Mouse (Mus musculus): Measurements from ENCODE around the gene Prl2c2. TPM values are rescaled to one million over a fixed set of nuclear protein-coding genes. Genes with fewer than 3 reads are reported as not detected.
"Not testable (repeated sequence)": the region's sequence is repeated elsewhere in the genome, so short reads cannot be mapped to it uniquely, and the experiment has no call there.

Prl2c2 gene
- not detected in 2 replicates for polyA plus RNA-seq (2011; ENCODE audit: insufficient read depth, insufficient read length, low replicate concordance, missing spikeins)

DNA sequence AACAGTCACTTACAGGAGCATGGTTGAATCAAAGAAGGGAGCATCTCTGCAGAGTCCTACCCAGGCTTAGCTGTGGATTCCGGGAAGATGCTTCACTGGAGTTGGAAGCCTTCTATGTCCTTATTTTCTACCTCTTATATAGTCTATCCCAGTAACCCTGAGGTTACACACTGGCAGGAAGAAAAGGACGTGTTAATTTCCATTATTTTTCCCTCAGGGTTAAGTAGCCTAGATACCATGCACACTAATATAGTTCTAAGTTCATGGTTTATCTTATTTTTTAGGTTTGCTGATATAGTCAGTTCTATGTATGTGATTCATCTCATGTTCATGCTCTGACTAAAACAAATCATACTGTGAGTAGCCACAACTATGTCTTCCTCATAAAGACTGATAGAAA, at the start of gene Prl2c2:
Prl2c2 (minus strand) TSS at position 101 of the 400 bp plus-strand sequence.
- not testable (repeated sequence) for H3K27ac ChIP-seq (ENCODE audit: control insufficient read depth, insufficient read depth, low read depth, low read length, poor library complexity); H3K4me1 ChIP-seq (ENCODE audit: control insufficient read depth, insufficient read depth, low read length); H3K4me3 ChIP-seq (replicated peaks; ENCODE audit: control insufficient read depth, low read depth, low read length)
- WGBS, result 60% methylated on average over 2 of the region's 2 CpGs

DNA sequence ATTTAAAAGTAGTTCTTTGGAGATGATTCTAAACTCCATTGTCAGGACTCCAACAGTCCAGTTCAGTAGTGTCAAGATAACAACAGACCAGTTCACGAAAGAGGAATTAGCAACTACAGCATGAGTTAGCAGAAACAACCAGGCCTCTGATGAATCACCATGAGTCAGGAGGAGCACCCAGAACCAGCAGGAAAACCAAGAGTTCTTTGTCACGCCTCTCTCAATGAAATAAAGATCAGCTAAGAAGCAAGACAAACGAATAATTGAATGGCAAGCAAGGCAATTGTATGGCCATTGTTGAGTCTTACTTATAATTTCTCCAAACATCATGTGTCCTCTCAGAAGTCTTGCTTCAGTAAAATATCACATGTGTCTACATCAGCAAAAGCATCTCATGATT, 20.7 kb upstream of the Prl2c2 start:
- not testable (repeated sequence) for H3K4me1 ChIP-seq (ENCODE audit: control insufficient read depth, insufficient read depth, low read length); H3K4me3 ChIP-seq (replicated peaks; ENCODE audit: control insufficient read depth, low read depth, low read length); H3K27ac ChIP-seq (ENCODE audit: control insufficient read depth, insufficient read depth, low read depth, low read length, poor library complexity)
- 61% methylated on average over 3 of the region's 3 CpGs for WGBS

GRCm38 (mm10) chr13:13013993-13014549, 8.9 kb upstream of the Prl2c2 start:
- 86% methylated on average over 2 of the region's 2 CpGs for WGBS
- not testable (repeated sequence) for H3K4me3 ChIP-seq (replicated peaks; ENCODE audit: control insufficient read depth, low read depth, low read length); H3K4me1 ChIP-seq (ENCODE audit: control insufficient read depth, insufficient read depth, low read length); H3K27ac ChIP-seq (ENCODE audit: control insufficient read depth, insufficient read depth, low read depth, low read length, poor library complexity)

Other genes with a start within 250 kb of the Prl2c2 start
- gene Prl2c3, start 205.3 kb downstream of the Prl2c2 start, polyA plus RNA-seq (2011; ENCODE audit: insufficient read depth, insufficient read length, low replicate concordance, missing spikeins), result 4.6 TPM in 1 of 2 replicates, not detected in the other
- gene Prl2c5, start 177.3 kb upstream of the Prl2c2 start, polyA plus RNA-seq (2011; ENCODE audit: insufficient read depth, insufficient read length, low replicate concordance, missing spikeins), result not detected in 2 replicates

Measured in bone marrow, adult 2 months (tissue).